Mouse (Mus musculus) mammary gland, adult 2 months (tissue): ENCODE results near the gene Vmn1r38. TPM values are rescaled to one million over a fixed set of nuclear protein-coding genes. Genes with fewer than 3 reads are reported as not detected.

Source experiments
- polyA plus RNA-seq: library from polyadenylated mRNA; depleted of rRNA; stranded (reverse); fragments of >200 nt; gene quantifications from 2 replicates; pipeline ENCODE4 v1.2.3, GENCODE M21; 2012; ENCODE audit warnings: low replicate concordance; rRNA removed

Gene Vmn1r38
- polyA plus RNA-seq, result 0.04 and 0.27 TPM in 2 replicates

GRCm38 (mm10) chr6:66782527-66782926 is at the start of gene Vmn1r38:
Vmn1r38 (minus strand) TSS chr6:66782627.

DNA sequence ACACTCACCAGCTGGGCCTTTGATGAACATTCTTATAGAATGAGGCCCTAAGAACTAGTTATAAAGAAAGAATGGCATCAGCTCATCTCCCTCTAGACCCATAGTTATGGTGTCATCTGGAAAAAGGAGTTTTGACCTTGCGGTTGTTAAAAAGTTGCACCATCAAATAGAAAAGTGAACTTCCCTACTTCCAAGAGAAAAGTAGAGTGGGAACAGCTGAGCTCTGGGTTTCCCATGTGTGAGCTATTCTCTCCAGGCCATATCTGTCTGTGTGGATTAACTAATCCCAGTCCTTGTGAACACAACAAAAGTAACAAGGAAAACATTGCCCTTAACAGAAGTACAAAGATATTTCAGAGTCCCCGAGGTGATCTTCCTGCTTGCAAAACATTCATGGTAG is 28.1 kb upstream of the Vmn1r38 start, which contains the start of gene Vmn1r39:
TSS of gene Vmn1r39 (minus strand) at position 101 of the 400 bp plus-strand sequence.

DNA sequence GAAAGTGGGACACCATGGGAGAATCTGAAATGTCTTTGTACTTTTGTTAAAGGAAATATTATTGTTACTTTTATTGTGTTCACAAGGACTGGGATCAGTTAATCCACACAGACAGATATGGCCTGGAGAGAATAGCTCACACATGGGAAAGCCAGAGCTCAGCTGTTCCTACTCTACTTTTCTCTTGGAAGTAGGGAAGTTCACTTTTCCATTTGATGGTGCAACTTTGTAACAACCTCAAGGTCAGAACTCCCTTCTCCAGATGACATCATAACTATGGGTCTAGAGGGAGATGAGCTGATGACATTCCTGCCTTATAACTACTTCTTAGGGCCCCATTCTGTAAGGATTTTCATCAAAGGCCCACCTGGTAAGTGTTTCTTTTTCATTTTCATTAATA is 53.3 kb downstream of the Vmn1r38 start, which contains the start of gene Vmn1r37:
TSS of gene Vmn1r37 (plus strand) at position 301 of the 400 bp plus-strand sequence.

Other genes with a start within 250 kb of the Vmn1r38 start
- 2.0 and 2.6 TPM in 2 replicates for gene Mad2l1, start 247.2 kb downstream of the Vmn1r38 start, polyA plus RNA-seq
- gene Vmn1r32, start 222.5 kb downstream of the Vmn1r38 start, polyA plus RNA-seq, result 0.11 and 0.12 TPM in 2 replicates
- not detected in 2 replicates for gene Vmn1r33, start 164.3 kb downstream of the Vmn1r38 start, polyA plus RNA-seq
- gene Vmn1r34, start 138.7 kb downstream of the Vmn1r38 start, polyA plus RNA-seq, result not detected in 2 replicates
- gene Vmn1r35, start 96.7 kb downstream of the Vmn1r38 start, polyA plus RNA-seq, result 0.07 TPM in 1 of 2 replicates, not detected in the other
- not detected in 2 replicates for gene Vmn1r36, start 63.5 kb downstream of the Vmn1r38 start, polyA plus RNA-seq
- gene Vmn1r37, start 53.2 kb downstream of the Vmn1r38 start, polyA plus RNA-seq, result not detected in 2 replicates
- not detected in 2 replicates for gene Vmn1r39, start 28.0 kb upstream of the Vmn1r38 start, polyA plus RNA-seq
- gene Gng12, start 113.8 kb upstream of the Vmn1r38 start, polyA plus RNA-seq, result 27.2 and 43.1 TPM in 2 replicates